Mouse (Mus musculus) cerebellum, adult 2 months (tissue): Measurements from ENCODE around the gene Lhb.

Source experiments
- CTCF ChIP-seq: fragments of 200-500 bp; IDR thresholded peaks from 2 replicates; pipeline ENCODE4 v1.5.1; 2011; ENCODE audit warnings: low read depth, mild to moderate bottlenecking, control low read depth, low read length, moderate library complexity, borderline replicate concordance; ENCODE audit not compliant: insufficient read depth
- POLR2A ChIP-seq: fragments of 200-500 bp; IDR thresholded peaks from 2 replicates; pipeline ENCODE4 v1.6.1; 2011; ENCODE audit warnings: low read length, control low read depth, borderline replicate concordance; ENCODE audit not compliant: insufficient read depth

DNA sequence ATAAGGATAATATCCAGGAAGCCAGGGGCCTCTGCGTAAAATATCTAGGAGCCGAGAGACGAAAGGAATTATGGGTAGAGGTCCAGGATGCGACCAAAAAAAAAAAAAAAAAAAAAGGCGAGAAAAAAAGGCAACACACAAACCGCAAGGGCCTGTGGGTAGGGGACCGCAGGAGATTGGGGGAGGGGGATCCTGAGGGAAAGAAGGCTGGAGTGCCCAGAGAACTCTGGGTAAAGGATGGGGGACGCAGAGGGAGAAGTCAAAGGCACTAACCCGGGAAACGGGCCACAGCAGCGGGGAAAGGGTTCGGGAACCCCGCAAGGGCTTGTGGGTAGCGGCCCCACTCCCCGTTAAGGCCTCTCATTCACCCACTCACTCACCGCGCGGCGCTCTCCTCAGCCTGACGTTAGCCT, 25.5 kb upstream of the Lhb start:
- TF ChIP-seq CTCF (no peak), POLR2A (no peak)
